Mouse (Mus musculus): ENCODE results near the gene Gm6096.

DNA sequence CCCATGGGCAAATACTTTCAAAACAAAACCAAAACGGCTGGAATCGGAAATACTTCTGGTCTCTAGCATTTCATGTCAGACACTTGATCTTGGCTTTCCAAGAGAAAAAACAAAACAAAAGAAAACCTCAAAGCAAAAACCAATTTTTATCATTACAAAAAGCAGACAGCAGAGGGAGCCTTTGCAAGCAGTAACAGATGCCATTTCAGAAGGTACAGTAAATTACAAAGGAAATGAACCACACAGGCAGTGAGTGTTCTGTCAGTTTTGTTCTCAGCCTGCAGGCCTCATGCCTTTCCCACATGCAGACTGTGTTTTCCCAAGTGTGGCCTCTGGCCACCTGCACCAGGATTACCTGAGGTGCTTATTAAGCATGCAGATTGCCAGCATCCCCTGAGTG, 1.2 kb downstream of the Gm6096 start:
- peak; percentile 13; the same call in 1 of the 2 replicates for TF ChIP-seq CTCF (IDR thresholded peaks at IDR 0.05; ENCODE audit: extremely low read depth, insufficient read depth, low read length)
- no peak for TF ChIP-seq POLR2A (IDR thresholded peaks at IDR 0.05; ENCODE audit: extremely low read depth, insufficient read depth, low read length)

Measured in cortical plate, adult 2 months (tissue).